Mouse (Mus musculus) midbrain, embryonic 11.5 days (tissue): ENCODE results near the gene Zic2. TPM values are rescaled to one million over a fixed set of nuclear protein-coding genes. Genes with fewer than 3 reads are reported as not detected.
A peak's percentile ranks its signal among the peaks of the same experiment; 100 is the strongest.

Experiments used
- ATAC-seq: fragments of 200-750 bp; cut with Nextera tagmentation; 2 replicates; pipeline ENCODE4 v1.8.0; 2017; ENCODE audit warnings: moderate TSS enrichment, moderate library complexity; ENCODE audit not compliant: low FRiP score
- DNase-seq: peaks from one replicate; pipeline ENCODE4 v3.0.0; 2015; ENCODE audit warnings: low spot score; ENCODE audit errors: missing footprints
- H3K27ac ChIP-seq: fragments of 300-500 bp; sonication (generic); 2 replicates; pipeline ENCODE4 v1.5.1; 2014; ENCODE audit warnings: low read depth, low read length
- H3K27me3 ChIP-seq: fragments of 300-500 bp; sonication (generic); 2 replicates; pipeline ENCODE4 v1.6.1; 2014; ENCODE audit warnings: mild to moderate bottlenecking, low read length, moderate library complexity, mixed read lengths; ENCODE audit not compliant: control insufficient read depth, insufficient read depth
- H3K36me3 ChIP-seq: fragments of 300-500 bp; sonication (generic); 2 replicates; pipeline ENCODE4 v1.6.1; 2014; ENCODE audit warnings: mild to moderate bottlenecking, low read length, moderate library complexity, mixed read lengths; ENCODE audit not compliant: control insufficient read depth, insufficient read depth
- H3K4me1 ChIP-seq: fragments of 300-500 bp; sonication (generic); 2 replicates; pipeline ENCODE4 v1.6.1; 2014; ENCODE audit warnings: low read length; ENCODE audit not compliant: control insufficient read depth, insufficient read depth
- H3K4me2 ChIP-seq: fragments of 300-500 bp; sonication (generic); 2 replicates; pipeline ENCODE4 v1.6.1; 2014; ENCODE audit warnings: mild to moderate bottlenecking, moderate library complexity
- H3K4me3 ChIP-seq: fragments of 300-500 bp; sonication (generic); 2 replicates; pipeline ENCODE4 v1.5.1; 2014; ENCODE audit warnings: low read depth, low read length
- H3K9ac ChIP-seq: fragments of 300-500 bp; sonication (generic); 2 replicates; pipeline ENCODE4 v1.6.1; 2014; ENCODE audit warnings: low read length
- H3K9me3 ChIP-seq: fragments of 300-500 bp; sonication (generic); 2 replicates; pipeline ENCODE4 v1.6.1; 2016; ENCODE audit warnings: low read length; ENCODE audit not compliant: control insufficient read depth
- WGBS: fragments of 180-500 bp; shearing (Covaris S2); extraction: QIAGEN DNeasy Blood & Tissue Kit; methylation state at CpG from one replicate; pipeline ENCODE4 v1.1.7; 2014; 5-methylcytosine and 5-hydroxymethylcytosine counted together
- polyA plus RNA-seq: library from polyadenylated mRNA; unstranded; fragments of >200 nt; fragmentation: Nextera tagmentation; extraction: Ambion mirVana; gene quantifications from 2 replicates; pipeline ENCODE4 v1.2.1, GENCODE M21; 2014

Gene Zic2
- polyA plus RNA-seq: 5.8 and 6.3 TPM in 2 replicates

DNA sequence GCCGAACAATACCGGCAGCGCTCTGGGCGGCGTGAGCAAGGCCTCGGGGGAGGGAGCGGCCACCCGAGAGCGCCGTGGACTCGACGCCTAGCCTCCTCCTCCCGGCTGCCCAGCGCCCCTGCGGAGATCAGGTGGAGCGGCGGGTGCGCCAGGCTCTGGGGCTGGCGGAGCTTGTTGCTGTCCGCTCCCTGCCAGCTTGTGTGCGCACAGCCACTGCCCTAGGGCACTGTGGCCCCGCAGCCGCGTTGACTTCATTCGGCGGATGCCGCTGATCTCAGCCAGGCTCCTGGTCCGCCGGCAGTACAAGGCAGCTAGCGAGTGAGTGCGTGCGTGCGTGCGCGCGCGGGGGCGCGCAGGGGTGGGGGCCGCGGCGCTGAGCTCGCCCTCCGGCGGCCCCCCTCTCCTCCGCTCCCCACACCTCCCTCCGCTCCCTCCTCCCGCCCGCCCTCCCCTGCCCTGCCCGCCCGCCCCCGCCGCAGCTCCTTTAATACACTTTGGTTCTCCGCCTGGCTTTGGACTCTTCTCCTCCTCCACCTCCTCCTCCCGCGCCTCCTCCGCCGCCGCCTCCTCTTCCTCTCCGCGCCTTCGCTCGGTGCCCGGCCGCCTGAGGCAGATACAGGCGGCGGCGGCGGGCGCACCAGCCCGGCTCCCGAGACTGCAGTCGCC lies at the start of gene Zic2:
Zic2 (plus strand) TSS at position 545 of the 666 bp plus-strand sequence.
- Histone ChIP-seq H3K36me3 (no peaks in the 10 kb centered on the region), H3K4me3 (peak within 1 kb of the TSS; percentile 75), H3K27me3 (peaks cover 54% of the 10 kb centered on the region), H3K9ac (peak within 1 kb of the TSS; percentile 96), H3K9me3 (no peaks in the 10 kb centered on the region), H3K27ac (peak within 1 kb of the TSS; percentile 97), H3K4me2 (peak within 1 kb of the TSS; percentile 62), H3K4me1 (peaks cover 14% of the 10 kb centered on the region)
- DNase-seq: peak; percentile 98
- under 1% methylated on average over 50 of the region's 73 CpGs for WGBS
- ATAC-seq: peak; percentile 78

DNA sequence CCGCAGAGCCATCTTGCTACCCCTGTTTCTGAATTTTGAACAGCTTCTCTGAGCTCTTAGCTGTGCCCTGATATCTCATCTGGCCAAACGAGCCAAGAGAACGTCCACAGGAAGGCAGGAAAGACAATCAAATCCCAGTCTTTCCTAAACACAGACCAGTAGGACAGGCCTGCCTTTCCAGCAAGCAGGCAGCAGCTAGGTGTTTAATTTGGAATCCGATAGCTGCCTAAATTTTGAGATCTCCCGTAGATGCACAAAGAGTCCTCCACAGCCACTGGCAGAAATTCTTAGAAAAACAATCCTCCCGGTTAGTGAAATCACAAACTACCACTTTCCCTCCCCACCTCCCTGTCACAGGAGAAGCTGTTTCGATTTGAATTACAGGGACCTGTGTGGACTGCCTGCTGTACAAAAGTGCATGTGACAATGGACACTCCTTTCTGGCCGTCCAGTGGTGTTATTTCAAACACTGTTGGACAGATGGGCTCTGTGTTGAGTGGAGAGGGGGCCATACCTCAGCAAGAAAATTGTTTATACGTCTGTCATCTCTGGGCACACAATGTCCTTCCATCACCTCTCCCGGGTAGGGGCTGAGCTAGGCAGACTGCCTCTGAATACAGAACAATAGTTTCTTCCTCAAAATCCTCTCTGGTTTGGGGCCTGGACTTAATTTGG lies 48.6 kb upstream of the Zic2 start:
- no peak overlapping the region for H3K4me3 ChIP-seq
- no peaks in the 10 kb centered on the region for H3K9me3 ChIP-seq
- H3K36me3 ChIP-seq: no peaks in the 10 kb centered on the region
- ATAC-seq (no peak), DNase-seq (peak; percentile 82)
- peaks cover 2% of the 10 kb centered on the region; the same call in 1 of the 2 replicates for H3K4me1 ChIP-seq
- H3K27me3 ChIP-seq: no peaks in the 10 kb centered on the region
- H3K9ac ChIP-seq: no peak overlapping the region
- peak overlapping the region; percentile 12; the same call in 1 of the 2 replicates for H3K27ac ChIP-seq
- H3K4me2 ChIP-seq: no peak overlapping the region
- 62% methylated on average over 10 of the region's 10 CpGs for WGBS

DNA sequence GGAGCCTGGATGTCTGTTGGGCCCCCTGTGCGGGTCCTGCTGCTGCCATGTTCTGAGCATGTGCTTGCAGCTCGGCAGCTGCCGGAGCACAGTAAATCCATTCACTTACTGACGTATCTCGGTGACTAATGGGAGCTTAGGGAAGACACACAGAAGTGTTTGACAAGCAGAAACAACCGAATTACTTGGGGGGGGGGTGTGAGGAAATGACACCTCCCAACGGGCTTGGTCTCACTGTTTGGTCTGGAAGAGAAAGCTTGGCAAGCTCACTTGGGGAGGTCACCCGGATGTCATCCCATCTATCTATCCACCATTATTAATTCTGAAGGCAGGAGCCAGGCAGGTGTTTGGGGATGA lies 48.1 kb upstream of the Zic2 start:
- peak overlapping the region; percentile 12; the same call in 1 of the 2 replicates for H3K27ac ChIP-seq
- no peak overlapping the region for H3K4me2 ChIP-seq
- no peaks in the 10 kb centered on the region for H3K36me3 ChIP-seq
- H3K4me3 ChIP-seq: no peak overlapping the region
- peaks cover 2% of the 10 kb centered on the region; the same call in 1 of the 2 replicates for H3K4me1 ChIP-seq
- peak; percentile 85 for DNase-seq
- 57% methylated on average over 8 of the region's 8 CpGs for WGBS
- ATAC-seq: 0 out of 2 replicates have a peak, but pooled peaks have one; percentile 61
- H3K27me3 ChIP-seq: no peaks in the 10 kb centered on the region
- H3K9me3 ChIP-seq: no peaks in the 10 kb centered on the region
- no peak overlapping the region for H3K9ac ChIP-seq

DNA sequence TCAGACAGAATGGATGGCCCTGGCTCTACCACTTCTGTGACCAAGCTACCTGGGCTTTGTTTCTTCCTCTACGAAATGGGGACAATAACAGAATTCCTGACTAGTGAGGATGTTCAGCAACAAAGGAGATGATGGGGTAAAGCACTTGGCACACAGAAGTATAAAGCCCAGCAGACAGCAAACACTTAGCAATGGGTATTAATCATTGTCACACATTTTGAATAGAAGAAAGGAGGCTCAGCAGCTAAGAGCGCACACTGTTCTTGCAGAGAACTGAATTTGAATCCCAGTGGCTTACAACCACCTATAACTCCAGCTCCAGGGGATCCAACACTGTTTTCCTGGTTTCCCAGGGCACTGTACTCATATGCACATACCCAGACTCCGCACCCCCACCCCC lies 47.6 kb upstream of the Zic2 start:
- ATAC-seq (no peak), DNase-seq (peak; percentile 81)
- Histone ChIP-seq H3K4me1 (peaks cover 2% of the 10 kb centered on the region; the same call in 1 of the 2 replicates), H3K36me3 (no peaks in the 10 kb centered on the region), H3K9me3 (no peaks in the 10 kb centered on the region), H3K27me3 (no peaks in the 10 kb centered on the region), H3K4me3 (no peak overlapping the region), H3K27ac (no peak overlapping the region), H3K9ac (no peak overlapping the region), H3K4me2 (no peak overlapping the region)
- 83% methylated on average over 3 of the region's 3 CpGs for WGBS

DNA sequence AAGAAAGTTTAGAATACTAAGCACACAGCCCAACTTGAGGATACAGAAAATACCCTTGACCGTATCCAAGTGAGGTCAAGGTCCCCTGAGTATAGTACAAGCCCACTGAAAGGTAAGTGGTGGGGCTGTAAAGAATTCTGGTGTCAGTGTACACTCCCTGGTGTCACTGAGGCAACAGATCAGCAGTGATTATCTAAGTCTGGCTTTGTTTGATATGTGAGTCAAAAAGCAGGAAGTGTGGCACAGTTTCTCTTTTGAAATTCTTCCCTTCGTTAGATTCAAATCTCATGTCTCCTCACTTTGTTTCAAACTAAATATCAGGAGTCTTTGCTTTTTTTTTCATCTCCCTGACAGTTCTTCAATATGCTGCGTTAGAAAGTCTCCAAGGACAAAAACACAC lies 42.7 kb upstream of the Zic2 start:
- Histone ChIP-seq H3K36me3 (no peaks in the 10 kb centered on the region), H3K4me1 (no peaks in the 10 kb centered on the region), H3K4me3 (no peak overlapping the region), H3K9ac (no peak overlapping the region), H3K4me2 (no peak overlapping the region), H3K9me3 (no peaks in the 10 kb centered on the region), H3K27ac (no peak overlapping the region), H3K27me3 (no peaks in the 10 kb centered on the region)
- 75% methylated on average over 3 of the region's 3 CpGs for WGBS
- no peak for ATAC-seq
- peak; percentile 83 for DNase-seq

DNA sequence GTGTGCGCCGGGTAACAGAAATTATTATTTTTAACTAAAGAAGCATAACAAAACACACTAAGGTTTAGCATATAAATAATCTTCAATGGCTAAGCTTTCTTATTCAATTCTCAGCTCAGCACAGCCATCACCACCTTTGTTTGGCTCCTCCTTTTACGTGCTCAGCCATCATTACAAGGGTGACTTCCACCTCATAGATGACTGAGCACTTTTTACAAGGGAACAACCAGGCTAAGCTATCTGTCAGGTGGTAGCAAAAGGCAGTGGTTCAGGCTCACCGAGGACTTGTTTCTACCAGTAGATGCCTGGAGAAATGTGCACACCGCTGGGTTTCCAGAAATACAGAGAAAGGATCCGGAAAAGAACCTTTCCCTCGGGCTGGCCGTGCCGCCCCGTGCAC lies 41.2 kb upstream of the Zic2 start:
- Histone ChIP-seq H3K4me1 (no peaks in the 10 kb centered on the region), H3K36me3 (no peaks in the 10 kb centered on the region), H3K4me2 (no peak overlapping the region), H3K9ac (no peak overlapping the region), H3K4me3 (no peak overlapping the region), H3K27ac (no peak overlapping the region), H3K9me3 (no peaks in the 10 kb centered on the region), H3K27me3 (no peaks in the 10 kb centered on the region)
- no peak for ATAC-seq
- 90% methylated on average over 10 of the region's 10 CpGs for WGBS
- DNase-seq: no peak

DNA sequence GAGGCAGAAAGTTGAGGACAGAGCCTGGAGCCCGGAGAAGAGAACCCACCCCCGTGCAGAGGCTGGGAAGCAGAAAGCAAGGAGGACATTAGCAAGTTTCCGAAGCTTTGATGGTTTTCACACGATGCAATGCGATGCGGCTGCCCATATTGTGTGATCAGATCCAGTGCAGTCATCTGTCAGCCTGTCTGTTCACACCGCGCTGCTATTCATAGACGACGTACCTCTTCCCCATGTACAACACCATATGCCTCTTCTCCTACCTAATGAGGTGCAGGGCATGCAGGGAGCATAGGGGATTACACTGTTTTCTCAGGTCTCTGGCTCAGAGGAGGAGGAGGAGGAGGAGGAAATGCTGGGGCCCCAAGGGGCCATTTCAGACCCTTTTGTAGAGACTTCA lies 38.4 kb upstream of the Zic2 start:
- Histone ChIP-seq H3K27me3 (no peaks in the 10 kb centered on the region), H3K9me3 (no peaks in the 10 kb centered on the region), H3K9ac (no peak overlapping the region), H3K36me3 (no peaks in the 10 kb centered on the region), H3K4me1 (no peaks in the 10 kb centered on the region), H3K27ac (no peak overlapping the region), H3K4me2 (no peak overlapping the region), H3K4me3 (no peak overlapping the region)
- DNase-seq (no peak), ATAC-seq (no peak)
- WGBS: 78% methylated on average over 10 of the region's 10 CpGs

DNA sequence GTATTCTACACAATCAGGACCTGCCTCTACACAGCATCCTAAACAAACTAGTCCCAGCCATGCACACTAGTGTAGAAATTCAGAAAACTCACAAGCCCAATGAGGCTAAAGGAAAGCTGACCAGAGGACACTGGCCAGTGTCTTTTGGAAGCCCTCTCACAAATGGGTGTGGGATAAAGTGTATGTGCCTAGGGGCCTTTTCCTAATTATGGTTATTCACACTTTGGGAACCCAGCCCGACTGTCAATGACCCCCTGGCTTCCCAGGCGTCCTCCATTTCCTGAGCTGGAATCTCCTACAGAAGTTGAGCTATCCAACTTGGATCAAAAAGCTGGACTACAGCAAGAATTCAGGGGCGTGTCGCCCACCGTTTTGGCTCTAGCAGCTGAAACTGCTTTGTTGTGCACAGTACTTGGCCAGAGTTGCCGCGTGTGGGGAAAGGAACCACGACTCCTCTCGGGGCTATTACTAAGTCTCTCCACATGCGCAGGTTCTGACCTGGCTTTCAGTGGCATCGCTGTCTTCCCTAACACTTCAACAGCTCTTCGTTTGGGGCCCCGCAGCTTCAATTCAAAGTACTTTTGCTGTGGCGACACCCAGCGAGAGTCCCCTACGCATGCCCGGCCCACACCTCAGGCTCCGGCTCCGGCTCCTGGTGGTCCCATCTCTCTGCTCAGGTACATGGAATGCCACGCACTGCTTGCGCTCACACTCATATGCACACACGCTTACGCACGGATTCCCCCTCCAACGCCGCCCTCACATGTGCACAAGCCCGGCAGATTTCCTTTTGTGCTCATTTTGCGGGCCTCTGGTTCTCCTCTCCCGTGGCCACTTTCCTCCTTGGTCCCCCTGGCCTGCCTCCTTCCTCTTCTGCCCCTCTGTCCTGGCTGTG lies 25.4 kb upstream of the Zic2 start:
- ATAC-seq (0 out of 2 replicates have a peak, but pooled peaks have one; percentile 0), DNase-seq (peak; percentile 95)
- H3K27me3 ChIP-seq: peaks cover 46% of the 10 kb centered on the region

More for the DNA sequence above, 25.4 kb upstream of the Zic2 start:
- H3K27ac ChIP-seq: peak overlapping the region; percentile 73
- H3K36me3 ChIP-seq: no peaks in the 10 kb centered on the region
- peak overlapping the region; percentile 39 for H3K4me3 ChIP-seq
- peaks cover 48% of the 10 kb centered on the region for H3K4me1 ChIP-seq
- H3K9ac ChIP-seq: peak overlapping the region; percentile 75
- 2% methylated on average over 29 of the region's 29 CpGs for WGBS
- H3K9me3 ChIP-seq: no peaks in the 10 kb centered on the region
- peak overlapping the region; percentile 72 for H3K4me2 ChIP-seq
